Mouse (Mus musculus) cerebellum, postnatal 10 days (tissue): ENCODE data around the gene Prm1.
"Not testable (repeated sequence)": the region's sequence is repeated elsewhere in the genome, so short reads cannot be mapped to it uniquely, and the experiment has no call there.

Source experiments
- DNase-seq, 2 experiments: peaks; one replicate each; pipeline ENCODE4 v3.0.0; 2021; ENCODE audit warnings: mixed read lengths in 2 of 2

Prm1 gene

DNA sequence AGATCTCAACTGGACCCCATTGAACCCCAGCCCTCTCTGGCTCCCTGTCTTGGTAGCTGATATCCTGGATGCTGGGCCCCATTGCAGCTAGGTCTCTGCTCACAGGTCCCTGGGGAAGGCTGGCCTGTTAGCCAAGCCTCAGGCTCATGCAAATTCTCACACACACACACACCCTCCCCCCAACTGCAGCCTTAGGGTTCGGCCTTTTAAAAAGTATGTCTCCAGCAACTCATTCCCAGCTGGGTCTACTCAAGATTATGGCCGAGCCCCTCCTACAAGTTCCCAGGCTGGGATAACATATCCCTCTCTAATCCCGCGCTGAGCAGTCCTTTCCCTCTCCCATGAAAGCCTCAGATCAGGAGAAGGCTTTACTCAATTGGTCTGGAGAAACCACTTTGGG is 15.7 kb upstream of the Prm1 start:
- DNase-seq: no peak

DNA sequence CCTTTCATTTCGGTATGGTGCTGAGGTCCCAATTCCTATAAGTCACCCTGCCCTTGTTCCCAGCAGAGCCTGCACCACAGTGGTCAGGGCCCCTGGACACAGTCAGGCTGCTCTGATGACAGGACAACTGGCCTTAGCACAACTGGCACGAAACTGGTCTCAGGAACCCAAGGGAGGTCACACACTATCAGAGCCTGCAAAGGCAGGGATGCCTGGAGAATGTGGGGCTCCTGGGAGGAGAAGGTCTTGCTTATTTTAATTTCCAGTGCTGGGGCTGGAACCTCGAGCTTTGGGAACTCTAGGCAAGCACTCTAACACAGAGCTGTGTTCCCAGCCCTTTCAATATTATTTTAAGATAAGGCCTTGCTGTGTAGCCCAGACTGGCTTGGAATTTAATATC is 14.3 kb upstream of the Prm1 start:
- DNase-seq: no peak

DNA sequence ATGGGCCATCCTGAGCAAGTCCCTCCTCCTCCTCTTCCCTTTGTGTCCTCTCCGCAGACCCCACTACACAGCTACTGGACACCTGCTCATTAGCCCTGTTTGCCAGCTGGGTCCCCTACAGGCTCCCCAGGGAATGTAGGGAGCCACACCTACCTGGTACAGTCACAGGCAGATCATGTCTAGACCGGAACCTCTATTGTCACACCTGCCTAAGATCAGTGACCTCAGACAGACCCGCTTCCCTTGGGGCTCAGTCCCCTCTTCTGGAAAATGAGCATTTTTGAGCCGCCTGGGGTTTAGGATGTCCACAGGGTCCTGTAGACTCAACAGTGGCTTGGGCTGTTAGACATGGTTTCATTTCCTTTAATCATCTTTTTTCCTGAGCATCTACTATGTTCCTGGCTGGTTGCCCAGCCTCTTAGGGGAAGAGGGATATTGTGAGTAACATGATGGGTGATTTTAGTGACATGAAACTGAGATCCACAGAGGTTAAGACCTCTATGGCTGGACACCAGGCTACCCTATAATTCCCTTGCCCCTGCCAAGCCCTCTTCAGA is 13.0 kb upstream of the Prm1 start:
- no peak for DNase-seq

DNA sequence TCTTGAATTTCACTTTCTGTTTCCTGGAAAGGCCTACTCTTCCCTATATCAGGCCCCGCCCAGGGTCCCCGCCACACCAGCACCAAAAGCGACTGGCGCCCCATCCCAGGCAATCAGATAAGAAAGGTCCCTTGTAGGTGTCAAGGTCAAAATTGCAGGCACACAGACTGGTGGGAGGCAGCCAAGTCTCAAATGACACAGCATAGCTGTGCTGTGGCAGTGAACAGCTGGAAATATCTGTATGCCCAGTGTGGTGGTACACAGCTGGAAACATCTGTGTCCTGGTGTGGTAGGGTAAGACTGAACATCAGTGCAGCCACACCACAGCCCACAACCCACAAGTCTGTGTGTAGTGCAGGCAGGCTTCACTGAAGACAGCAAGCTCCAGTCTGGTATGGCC is 9.2 kb upstream of the Prm1 start:
- no peak for DNase-seq

DNA sequence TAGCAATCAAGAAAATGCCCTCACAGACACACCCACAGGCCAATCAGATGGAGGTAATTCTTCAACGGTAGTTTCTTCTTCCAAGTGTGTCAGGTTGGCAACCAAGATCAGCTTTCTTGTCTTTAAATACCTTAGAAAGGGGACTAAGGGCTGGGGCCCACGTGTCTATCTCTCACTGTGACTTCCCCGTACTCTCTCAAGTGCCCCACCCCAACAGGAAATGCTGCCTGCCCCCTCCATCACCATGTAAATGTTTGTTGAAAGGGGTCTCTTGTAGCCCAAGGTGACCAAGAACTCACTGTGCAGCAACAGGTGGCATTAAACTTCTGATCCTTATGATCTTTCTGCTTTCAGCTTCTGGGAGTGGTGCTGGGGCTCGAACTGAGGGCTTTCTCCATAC is 8.1 kb upstream of the Prm1 start:
- no peak for DNase-seq

DNA sequence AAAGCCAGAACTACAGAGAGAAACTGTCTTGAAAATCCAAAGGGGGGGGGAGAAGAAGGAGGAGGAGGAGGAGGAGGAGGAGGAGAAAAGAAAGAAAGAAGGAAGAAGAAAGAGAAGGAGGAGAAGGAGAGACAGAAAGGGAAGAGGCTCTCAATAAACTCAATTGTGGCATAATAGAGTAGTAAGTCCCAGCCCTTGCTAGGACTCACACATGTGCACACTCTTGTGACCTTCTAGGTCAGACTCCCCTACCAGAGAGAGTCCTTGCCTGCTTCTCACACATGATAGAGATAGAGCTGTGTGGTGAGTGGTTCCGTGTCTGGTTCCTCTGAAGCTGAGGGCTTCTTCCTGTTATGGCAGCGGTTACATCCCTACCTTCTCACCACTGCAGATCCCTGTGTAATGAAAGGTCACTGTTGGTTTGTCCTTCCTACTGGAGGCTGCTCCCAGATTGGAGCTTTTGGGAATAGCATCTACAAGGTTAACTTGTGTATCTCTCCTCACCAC is 7.3 kb upstream of the Prm1 start, which contains the start of gene Gm11172:
Gm11172 (plus strand) TSS at position 51 of the 507 bp plus-strand sequence.
- DNase-seq: no peak

DNA sequence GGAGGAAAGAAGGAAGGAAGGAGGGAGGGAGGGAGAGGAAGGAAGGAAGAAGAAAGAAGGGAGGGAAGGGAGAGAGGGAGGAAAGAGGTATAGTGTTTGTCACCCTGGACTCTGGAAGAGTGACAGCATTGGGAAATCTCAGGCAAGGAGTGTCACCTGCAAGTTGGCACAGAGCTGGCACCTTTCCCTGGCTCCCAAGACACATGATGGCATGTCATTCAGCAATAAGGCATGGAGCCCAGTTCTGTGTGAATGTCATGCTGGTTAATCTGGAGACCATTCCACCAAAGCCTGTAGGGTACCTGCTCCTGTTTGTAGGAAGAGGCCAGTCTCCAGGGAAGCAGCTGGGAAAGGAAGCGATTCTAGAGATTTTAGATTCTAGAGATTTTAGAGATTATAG is 4.7 kb upstream of the Prm1 start:
- peak; percentile 85 to 88 for DNase-seq

DNA sequence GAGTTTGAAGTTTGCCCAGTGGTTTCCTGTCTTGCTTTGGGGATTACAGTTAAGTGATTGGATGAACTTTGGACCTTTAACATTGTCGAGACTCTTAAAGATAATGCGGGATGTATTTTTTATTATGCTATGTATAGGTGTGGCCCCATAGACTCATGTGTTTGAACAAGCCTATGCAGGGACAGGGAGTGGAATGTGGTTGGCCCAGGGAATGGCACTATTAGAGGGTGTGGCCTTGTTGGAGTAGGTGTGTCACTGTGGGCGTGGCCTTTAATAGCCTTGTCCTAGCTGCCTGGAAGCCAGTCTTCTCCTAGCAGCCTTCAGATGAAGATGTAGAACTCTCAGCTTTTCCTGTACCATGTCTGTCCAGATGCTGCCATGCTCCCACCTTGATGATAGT is 3.2 kb downstream of the Prm1 start:
- DNase-seq: not testable (repeated sequence)

DNA sequence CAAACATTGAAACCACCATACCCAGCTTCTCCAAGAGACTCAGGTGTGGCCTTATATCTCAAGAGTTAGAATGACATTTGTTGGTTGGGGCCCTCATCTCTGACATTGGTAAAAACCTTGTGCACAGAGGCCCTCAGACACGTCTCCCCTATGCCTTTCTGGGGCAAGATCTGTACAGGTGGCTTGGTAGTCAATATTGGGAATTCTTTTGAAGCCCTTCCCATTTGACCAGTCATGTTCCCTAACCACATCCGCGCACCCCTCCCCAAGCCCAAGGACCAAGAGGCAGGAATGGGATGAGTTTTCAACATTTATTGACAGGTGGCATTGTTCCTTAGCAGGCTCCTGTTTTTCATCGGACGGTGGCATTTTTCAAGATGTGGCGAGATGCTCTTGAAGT is 9.6 kb downstream of the Prm1 start, which contains the start of gene Prm2:
Prm2 (minus strand) TSS at position 101 of the 400 bp plus-strand sequence.
- DNase-seq: no peak

DNA sequence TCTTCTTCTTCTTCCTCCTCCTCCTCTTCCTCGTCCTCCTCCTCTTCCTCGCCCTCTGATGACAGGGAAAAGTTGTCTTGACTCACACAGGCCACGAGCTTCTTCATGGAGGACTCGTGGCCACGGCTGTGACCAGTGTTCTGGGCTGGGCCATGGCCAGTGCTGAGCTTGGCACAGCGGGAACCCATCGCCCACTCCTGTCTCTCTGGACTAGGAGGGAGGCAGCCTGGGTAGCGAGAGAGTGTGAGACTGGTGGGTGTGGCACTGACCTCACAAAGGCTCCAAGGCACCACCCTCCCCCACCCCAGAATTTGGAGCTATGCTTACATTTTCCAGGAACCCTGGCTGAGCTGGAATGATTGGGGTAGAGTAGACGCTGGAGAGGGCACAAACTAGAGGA is 14.9 kb downstream of the Prm1 start, which contains the start of gene Prm3:
Prm3 (minus strand) TSS at position 213 of the 400 bp plus-strand sequence.
- DNase-seq: no peak

DNA sequence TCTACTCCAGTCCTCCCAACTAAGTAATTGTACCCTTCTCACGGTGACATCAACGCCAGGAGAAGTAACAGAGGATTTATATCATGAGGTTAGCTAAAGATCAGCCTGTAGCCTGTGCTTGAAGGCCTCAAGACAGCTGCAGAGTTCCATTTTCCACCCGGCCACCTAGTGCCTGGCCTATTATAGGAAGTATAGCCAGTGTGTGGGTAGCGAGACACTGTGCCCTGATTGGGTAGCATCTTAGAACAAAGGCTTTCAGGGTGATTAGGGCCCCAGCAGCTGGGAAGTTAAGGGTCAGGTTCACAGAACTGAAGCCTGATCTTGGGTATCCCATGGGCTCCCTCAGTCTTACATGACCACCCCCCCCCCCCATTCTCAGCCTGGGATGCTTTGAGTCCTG is 16.8 kb downstream of the Prm1 start:
- DNase-seq: no peak

DNA sequence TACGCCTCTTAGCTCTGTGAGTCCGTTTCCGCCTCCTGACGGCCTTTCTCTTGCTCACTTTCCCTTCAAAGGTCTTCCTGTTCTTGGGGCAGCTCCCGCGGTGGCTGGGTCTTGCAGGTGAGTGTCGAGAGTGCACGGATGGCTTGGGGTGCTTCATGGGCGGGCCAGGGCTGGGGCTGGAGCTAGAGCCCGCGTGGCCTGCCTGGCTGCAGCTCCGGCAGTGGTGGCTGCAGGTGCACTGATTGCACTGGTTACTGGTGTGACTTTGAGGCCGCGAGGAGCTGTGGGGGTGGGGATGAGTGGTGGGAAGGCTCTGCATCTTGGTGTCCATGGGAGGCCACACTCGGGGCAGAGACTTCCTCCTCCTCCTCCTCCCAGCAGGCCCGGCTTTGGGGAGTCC is 17.4 kb downstream of the Prm1 start, which contains the start of gene Tnp2:
Tnp2 (minus strand) TSS at position 390 of the 400 bp plus-strand sequence.
- DNase-seq: no peak

DNA sequence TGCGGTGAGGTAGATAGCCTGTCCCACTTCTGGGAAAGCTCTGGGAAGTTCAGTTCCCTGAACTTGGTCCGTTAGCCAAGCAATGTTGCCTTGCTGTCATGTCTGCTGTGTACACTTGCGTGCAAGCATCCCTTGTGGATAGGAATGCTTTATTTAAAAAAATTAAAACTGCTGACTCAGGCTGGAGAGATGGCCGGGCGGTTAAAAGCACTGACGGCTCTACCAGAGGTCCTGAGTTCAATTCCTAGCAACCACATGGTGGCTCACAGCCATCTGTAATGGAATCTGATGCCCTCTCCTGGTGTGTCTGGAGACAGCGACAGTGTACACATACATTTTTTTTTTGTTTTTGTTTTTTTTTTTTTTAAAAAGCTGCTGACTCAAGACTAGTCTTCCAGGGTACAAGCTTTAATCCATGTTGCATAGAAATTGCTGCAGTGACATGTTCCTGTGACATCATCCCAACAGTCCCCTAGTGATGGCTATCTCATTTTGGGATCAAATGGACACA is 18.0 kb downstream of the Prm1 start:
- DNase-seq: no peak

DNA sequence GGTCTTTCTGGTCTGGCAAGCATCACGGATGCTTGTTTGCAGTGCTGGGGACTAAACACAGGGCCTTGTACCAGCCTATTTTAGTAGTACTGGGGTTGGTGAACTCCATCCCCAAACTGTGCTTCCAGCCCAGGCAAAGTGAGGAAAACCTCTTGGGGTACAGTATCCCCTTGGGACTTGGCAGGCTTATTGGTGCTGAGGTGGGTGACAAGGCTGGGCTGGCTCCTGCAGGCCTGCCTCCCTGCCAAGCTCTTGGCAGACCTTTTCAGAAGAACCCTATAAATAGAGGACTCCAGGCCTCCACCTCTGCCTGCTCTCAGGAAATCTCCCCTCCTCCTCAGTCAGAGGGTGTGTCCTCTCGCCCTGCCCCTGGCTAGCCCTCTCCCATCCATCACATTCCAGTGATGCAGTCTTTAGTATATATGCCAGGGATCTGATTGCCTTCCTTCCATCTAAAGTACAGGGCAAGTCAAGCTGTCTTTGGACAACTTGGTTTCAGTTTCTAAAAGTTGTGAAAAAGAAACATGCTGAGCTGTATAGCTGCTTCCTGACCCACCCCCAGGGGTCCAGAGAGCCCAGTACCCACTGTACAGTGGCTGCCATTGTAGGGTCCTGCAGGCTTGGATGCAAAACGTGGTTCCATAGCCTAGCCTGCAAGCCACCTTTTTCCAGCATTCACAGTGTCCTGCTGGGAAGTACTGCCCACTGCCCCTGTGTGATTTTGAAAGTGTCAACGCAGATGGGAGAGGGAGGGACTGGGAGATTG is 18.7 kb downstream of the Prm1 start:
- DNase-seq: peak in 1 of 2 experiments; percentile 26

DNA sequence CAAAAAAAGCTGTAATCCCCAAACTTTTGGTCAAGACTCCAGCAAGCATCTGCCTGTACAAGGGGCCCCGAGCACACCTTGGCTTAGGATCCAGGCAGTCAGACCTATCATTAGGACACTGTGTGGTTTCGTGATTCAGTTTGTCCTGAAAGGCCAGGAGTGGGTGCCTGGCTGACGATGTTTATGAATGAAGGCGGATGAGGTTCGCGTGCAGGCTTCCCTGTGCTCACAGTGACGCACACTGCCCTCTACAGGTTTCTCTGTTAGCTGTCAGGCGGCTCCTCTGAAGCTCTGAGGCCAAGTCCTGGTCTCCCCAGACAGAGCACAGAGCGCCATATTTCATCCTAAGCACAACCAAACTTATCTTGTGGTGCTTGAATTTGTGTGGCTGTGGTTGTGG is 19.4 kb downstream of the Prm1 start:
- peak; percentile 92 to 93 for DNase-seq

DNA sequence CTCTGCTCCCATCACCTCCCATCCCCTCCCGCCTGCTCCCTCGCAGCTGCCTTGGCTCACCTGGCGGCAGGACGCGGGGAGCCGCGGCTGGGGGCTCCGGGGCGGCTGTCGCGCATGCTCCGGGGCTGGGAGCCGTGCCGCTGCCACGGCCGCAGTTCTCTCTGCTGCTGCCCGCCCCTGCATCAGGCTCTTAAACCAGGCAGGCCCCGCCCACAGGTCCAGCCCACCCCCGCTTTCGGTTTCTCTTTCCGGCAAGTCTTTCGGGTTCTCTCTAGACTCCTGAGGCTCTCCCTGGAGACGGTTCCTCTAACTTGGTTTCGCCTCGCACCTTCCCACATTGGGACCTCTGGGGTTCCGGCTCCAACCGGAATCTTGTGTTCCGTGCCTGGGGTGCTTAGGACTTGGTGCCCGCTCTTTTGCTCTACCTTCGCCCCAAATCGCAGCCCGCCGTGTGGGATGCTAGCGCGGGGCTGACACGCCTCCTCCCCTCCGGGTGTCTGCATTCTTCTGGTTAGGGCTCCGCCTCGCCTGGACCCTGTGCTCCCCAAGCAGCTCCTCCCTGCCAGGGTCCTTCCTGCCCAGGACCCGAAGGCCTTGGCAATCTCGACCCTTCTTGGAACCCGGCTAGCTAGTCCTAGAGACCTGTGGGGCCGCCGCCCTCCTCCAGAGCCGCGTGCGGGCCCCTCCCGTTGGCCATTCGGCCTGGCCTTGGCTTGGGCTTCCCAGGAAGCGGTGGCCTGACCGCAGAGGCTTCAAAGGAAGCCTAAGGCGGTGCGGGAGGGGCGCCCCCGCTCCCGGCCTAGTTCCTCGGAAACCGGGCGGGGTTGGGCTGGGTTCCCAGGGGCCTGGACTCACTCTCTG is 20.0 kb downstream of the Prm1 start, which contains the start of gene Socs1:
Socs1 (minus strand) TSS at position 166 of the 861 bp plus-strand sequence.
- peak; percentile 84 to 90 for DNase-seq

DNA sequence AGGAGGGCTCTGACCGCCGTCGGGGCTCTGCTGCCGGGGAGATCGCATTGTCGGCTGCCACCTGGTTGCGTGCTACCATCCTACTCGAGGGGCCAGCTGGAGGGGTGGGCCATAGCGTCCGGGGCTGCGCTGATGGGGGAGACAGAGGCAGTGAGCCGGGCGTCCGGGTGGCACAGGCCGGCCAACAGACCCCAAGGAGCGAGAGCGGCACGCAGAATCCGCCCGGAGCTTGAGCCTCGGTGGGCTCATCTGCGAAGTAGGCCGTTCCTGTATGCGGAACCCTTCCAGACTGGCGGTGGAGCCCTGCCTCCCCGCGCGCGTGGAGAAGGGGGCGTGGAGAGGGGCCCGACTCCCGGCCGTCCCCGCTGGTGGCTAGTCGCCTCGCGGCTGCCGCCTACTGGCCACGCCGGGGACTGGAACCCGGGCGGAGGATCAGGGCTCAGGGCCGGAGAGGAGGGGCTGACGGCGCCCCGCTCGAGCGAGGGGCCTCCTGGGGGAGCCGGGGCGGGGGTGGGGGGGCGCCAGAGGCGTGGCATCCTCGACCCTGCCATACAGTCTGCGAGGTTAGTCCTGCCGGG is 20.8 kb downstream of the Prm1 start:
- peak; percentile 96 to 98 for DNase-seq

DNA sequence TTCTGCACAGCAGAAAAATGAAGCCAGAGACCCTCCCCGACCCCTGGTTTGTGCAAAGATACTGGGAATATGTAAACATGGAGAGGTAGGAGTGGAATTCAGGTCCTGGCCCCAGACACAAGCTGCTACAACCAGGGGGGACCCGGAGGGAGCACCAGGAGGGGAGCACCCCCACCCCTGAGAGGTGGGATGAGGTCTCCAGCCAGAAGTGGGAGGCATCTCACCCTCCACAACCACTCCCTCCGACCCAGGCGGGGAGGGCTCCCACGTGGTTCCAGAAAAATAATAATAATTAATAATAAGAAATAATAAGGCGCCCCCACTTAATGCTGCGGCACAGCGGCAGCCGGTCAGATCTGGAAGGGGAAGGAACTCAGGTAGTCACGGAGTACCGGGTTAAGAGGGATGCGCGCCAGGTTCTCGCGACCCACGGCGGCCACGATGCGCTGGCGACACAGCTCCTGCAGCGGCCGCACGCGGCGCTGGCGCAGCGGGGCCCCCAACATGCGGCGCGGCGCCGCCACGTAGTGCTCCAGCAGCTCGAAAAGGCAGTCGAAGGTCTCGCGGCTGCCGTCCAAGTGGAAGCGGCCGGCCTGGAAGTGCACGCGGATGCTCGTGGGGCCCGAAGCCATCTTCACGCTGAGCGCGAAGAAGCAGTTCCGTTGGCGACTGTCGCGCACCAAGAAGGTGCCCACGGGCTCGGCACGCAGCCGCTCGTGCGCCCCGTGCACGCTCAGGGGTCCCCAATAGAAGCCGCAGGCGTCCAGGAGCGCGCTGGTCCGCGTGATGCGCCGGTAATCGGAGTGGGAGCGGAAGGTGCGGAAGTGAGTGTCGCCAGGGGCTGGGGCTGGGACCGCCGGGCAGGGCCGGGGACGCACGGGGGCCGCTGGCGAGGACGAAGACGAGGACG is 21.5 kb downstream of the Prm1 start:
- DNase-seq: peak; percentile 68 to 70

DNA sequence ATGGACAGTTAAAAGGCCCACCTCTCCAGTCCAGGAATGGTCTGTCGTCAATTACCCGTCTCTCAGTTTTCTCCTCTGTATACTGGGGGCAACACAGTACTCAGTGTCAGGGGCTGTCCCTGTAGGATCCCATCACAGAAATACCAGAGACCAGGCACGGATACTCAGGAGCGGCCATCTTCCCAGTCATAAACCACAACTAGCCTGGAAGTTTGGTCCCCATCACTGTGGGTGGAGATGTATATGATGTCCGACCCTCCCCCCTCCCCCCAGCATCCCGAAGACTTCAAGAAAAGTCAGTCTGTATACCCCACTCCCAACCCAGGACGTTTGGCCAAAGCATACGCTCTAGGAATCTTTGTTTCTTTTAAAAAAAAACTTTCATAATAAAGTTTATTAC is 22.2 kb downstream of the Prm1 start:
- DNase-seq: no peak

DNA sequence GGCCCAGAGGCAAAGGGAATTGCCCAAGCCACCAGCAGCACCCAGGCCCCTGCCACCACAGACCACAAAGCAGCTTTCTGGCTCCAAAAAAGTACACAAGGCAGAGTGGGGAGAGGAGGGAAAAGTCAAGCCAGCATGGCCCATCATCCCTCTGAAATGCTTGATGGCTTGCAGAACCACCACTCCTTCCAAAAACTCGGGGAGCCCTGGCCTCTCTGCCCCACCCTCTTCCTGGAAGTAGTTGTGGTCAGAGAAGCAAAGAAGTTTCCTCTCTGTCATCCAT is 22.5 kb downstream of the Prm1 start:
- no peak for DNase-seq

DNA sequence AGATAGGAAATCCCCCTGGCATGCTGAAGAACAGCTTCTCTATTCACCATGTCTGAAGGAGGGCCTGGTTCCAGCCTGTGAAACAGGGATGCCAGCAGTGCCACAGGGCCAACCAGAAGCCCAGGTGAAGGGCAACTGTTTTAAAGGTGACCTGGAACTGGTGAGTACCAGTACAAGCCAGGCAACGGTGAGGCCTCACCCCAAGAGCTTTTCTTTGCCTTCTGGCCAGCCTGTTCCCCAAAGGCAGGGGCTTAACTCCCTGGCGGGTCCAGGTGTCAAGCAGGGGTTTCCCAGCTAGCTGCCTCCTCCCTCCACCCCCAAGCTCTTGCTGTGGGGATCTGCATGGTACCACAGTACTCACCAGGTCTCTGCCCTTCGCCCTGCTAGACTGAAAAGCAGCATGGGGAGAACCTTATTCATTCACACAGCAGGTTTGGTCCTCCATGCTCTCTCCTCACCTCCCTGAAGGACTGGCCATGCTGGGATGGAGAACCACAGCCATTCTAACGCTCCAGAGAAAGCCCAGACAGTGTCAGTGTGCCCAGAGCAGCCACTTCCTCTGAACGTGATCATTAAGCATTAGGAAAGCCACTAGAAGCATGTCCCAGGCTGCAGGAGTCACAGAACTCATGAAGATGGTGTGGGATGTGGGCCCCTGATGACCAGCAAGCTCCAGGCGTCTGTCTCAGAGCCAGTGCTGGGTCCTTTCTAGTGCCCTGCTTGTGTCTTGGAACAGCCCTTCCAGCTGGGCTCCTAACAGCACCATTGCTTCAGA is 23.1 kb downstream of the Prm1 start:
- no peak for DNase-seq
